Comparison of ENCODE assay signal across 26 mouse cellular contexts in genomic region chr12:29028171-29028570, GRCm38 (mm10).
"Had no signal": no experiment of that assay in that cellular context is flagged by ENCODE, and none has a peak within 500 bp of the region (broad histone marks: within the 10 kb centered on the region; RNA-seq: fewer than 3 reads in every experiment).

No protein-coding gene starts in this region.

- H3K4me3 ChIP-seq: gastrocnemius, adult 2 months; heart, adult 2 months; heart, embryonic 10.5 days; heart, embryonic 12.5 days; hindbrain, embryonic 10.5 days; hindbrain, embryonic 12.5 days; hindbrain, embryonic 15.5 days; kidney, embryonic 15.5 days; limb, embryonic 13.5 days; limb, embryonic 15.5 days; liver, embryonic 12.5 days had no signal

- H3K4me1 ChIP-seq: heart, embryonic 10.5 days; heart, embryonic 12.5 days; hindbrain, embryonic 15.5 days; kidney, embryonic 15.5 days; limb, embryonic 13.5 days; limb, embryonic 15.5 days; liver, embryonic 12.5 days had no signal

- H3K27me3 ChIP-seq: heart, embryonic 12.5 days; hindbrain, embryonic 12.5 days; hindbrain, embryonic 15.5 days; kidney, embryonic 15.5 days; limb, embryonic 13.5 days; limb, embryonic 15.5 days; liver, embryonic 12.5 days had no signal

- H3K9ac ChIP-seq: heart, embryonic 12.5 days; hindbrain, embryonic 12.5 days; hindbrain, embryonic 15.5 days; kidney, embryonic 15.5 days; limb, embryonic 13.5 days; limb, embryonic 15.5 days; liver, embryonic 12.5 days had no signal

- H3K4me2 ChIP-seq: heart, embryonic 12.5 days; hindbrain, embryonic 12.5 days; hindbrain, embryonic 15.5 days; kidney, embryonic 15.5 days; limb, embryonic 13.5 days; limb, embryonic 15.5 days; liver, embryonic 12.5 days had no signal

- ATAC-seq: hindbrain, postnatal 0 days; intestine, embryonic 16.5 days; liver, embryonic 12.5 days had no signal

- H3K9me3 ChIP-seq: heart, embryonic 10.5 days; heart, embryonic 12.5 days; hindbrain, embryonic 10.5 days; hindbrain, embryonic 12.5 days; hindbrain, embryonic 15.5 days; kidney, embryonic 15.5 days; limb, embryonic 13.5 days; limb, embryonic 15.5 days; liver, embryonic 12.5 days had no signal

- H3K36me3 ChIP-seq: heart, embryonic 10.5 days; heart, embryonic 12.5 days; hindbrain, embryonic 10.5 days; hindbrain, embryonic 12.5 days; hindbrain, embryonic 15.5 days; kidney, embryonic 15.5 days; limb, embryonic 13.5 days; limb, embryonic 15.5 days; liver, embryonic 12.5 days had no signal

- DNase-seq: gastrocnemius, adult 2 months; gastrocnemius, postnatal 10 days; gastrocnemius, postnatal 25 days; heart, adult 2 months; heart, postnatal 10 days; heart, postnatal 4 days; kidney, adult 11 months; kidney, adult 2 months; kidney, adult 9 months; kidney, postnatal 14 days; kidney, postnatal 36 days; layer of hippocampus, adult 9-11 months; layer of hippocampus, postnatal 36 days; left cerebral cortex, postnatal 4 days had no signal

- H3K27ac ChIP-seq: gastrocnemius, adult 2 months; heart, adult 2 months; heart, embryonic 10.5 days; hindbrain, embryonic 10.5 days; hindbrain, embryonic 12.5 days; hindbrain, embryonic 15.5 days; hindbrain, postnatal 0 days; kidney, embryonic 15.5 days; kidney, postnatal 0 days; limb, embryonic 13.5 days; limb, embryonic 15.5 days; liver, embryonic 12.5 days had no signal
